Mouse (Mus musculus) heart, postnatal 0 days (tissue): Measurements from ENCODE around the gene Vwa8. TPM values are rescaled to one million over a fixed set of nuclear protein-coding genes. Genes with fewer than 3 reads are reported as not detected.

Experiments
- ATAC-seq: fragments of 200-750 bp; cut with Nextera tagmentation; 2 replicates; pipeline ENCODE4 v1.8.0; 2017; ENCODE audit warnings: low read depth, moderate number of reproducible peaks, moderate library complexity; ENCODE audit not compliant: insufficient read depth
- DNase-seq: peaks from one replicate; pipeline ENCODE4 v3.0.0-alpha.2; 2016; ENCODE audit warnings: low spot score
- H3K27ac ChIP-seq: fragments of 300-500 bp; sonication (generic); 2 replicates; pipeline ENCODE4 v1.5.1; 2014; ENCODE audit warnings: low read depth, mild to moderate bottlenecking
- H3K27me3 ChIP-seq: fragments of 300-500 bp; sonication (generic); 2 replicates; pipeline ENCODE4 v1.6.1; 2014; ENCODE audit warnings: low read length, mixed read lengths; ENCODE audit not compliant: control insufficient read depth, insufficient read depth
- H3K36me3 ChIP-seq: fragments of 300-500 bp; sonication (generic); replicated peaks from 2 replicates; pipeline ENCODE4 v1.6.1; 2014; ENCODE audit warnings: low read length, mixed read lengths; ENCODE audit not compliant: control insufficient read depth, insufficient read depth
- H3K4me1 ChIP-seq: fragments of 300-500 bp; sonication (generic); 2 replicates; pipeline ENCODE4 v1.6.1; 2014; ENCODE audit warnings: antibody characterized with exemption; ENCODE audit not compliant: control insufficient read depth, insufficient read depth
- H3K4me2 ChIP-seq: fragments of 300-500 bp; sonication (generic); 2 replicates; pipeline ENCODE4 v1.6.1; 2014; ENCODE audit warnings: low read depth, mild to moderate bottlenecking, low read length, moderate library complexity
- H3K4me3 ChIP-seq: fragments of 300-500 bp; sonication (generic); 2 replicates; pipeline ENCODE4 v1.5.1; 2014; ENCODE audit warnings: low read depth, low read length
- H3K9ac ChIP-seq: fragments of 300-500 bp; sonication (generic); replicated peaks from 2 replicates; pipeline ENCODE4 v1.6.1; 2014; ENCODE audit warnings: low read depth, low read length, mixed read lengths
- H3K9me3 ChIP-seq: fragments of 300-500 bp; sonication (generic); replicated peaks from 2 replicates; pipeline ENCODE4 v1.6.1; 2016; ENCODE audit warnings: low read length; ENCODE audit not compliant: control insufficient read depth
- CTCF ChIP-seq: IDR thresholded peaks from 2 replicates; pipeline ENCODE4 v1.5.1; 2016; ENCODE audit warnings: antibody characterized with exemption, control low read depth, low read depth
- EP300 ChIP-seq: IDR thresholded peaks from 2 replicates; pipeline ENCODE4 v1.6.1; 2016; ENCODE audit warnings: antibody characterized with exemption, low read depth
- WGBS: fragments of 180-500 bp; shearing (Covaris S2); extraction: QIAGEN DNeasy Blood & Tissue Kit; methylation state at CpG from one replicate; pipeline ENCODE4 v1.1.7; 2014; 5-methylcytosine and 5-hydroxymethylcytosine counted together
- polyA plus RNA-seq: library from polyadenylated mRNA; unstranded; fragments of >200 nt; fragmentation: Nextera tagmentation; extraction: Ambion mirVana; gene quantifications from 2 replicates; pipeline ENCODE4 v1.2.1, GENCODE M21; 2015
- total RNA-seq: library from RNA; depleted of rRNA; stranded (reverse); fragments of >200 nt; gene quantifications from 2 replicates; pipeline ENCODE4 v1.2.3, GENCODE M21; 2014; ENCODE audit warnings: low replicate concordance

Vwa8 gene
- total and polyA plus RNA-seq, 2 experiments from 2014 or later: 36.2 to 78.8 TPM

GRCm38 (mm10) chr14:79151711-79152110, 302.9 kb downstream of the Vwa8 start:
- Histone ChIP-seq H3K27me3 (no peaks in the 10 kb centered on the region), H3K4me1 (peaks cover 10% of the 10 kb centered on the region), H3K36me3 (no peaks in the 10 kb centered on the region), H3K9ac (no peak overlapping the region), H3K4me2 (no peak overlapping the region), H3K4me3 (no peak overlapping the region), H3K27ac (no peak overlapping the region), H3K9me3 (no peaks in the 10 kb centered on the region)
- 49% methylated on average over 7 of the region's 7 CpGs for WGBS
- ATAC-seq (0 out of 2 replicates have a peak, but pooled peaks have one; percentile 36), DNase-seq (no peak)
- no peak for TF ChIP-seq CTCF

DNA sequence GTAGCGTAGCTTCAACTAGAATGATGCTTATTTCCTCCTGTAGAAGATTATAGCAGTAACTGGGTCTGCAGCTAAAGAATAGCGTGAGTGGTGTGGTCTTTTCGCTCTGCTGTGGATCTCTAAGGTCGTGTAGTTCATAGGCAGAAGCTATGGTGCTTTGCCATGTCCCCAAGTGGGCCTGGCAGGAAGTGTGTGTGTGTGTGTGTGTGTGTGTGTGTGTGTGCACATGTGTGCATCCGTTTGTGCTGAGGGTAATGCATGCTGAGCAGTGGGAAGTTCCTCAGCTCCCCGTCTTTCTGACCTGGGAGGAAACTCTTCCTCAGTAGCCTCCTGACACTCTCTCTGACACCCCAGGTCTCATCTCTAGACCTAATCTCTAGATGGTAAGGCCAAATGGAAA, 305.0 kb downstream of the Vwa8 start:
- Histone ChIP-seq H3K4me1 (peaks cover 15% of the 10 kb centered on the region), H3K27ac (no peak overlapping the region), H3K4me2 (no peak overlapping the region), H3K4me3 (no peak overlapping the region), H3K27me3 (no peaks in the 10 kb centered on the region), H3K9ac (no peak overlapping the region), H3K36me3 (no peaks in the 10 kb centered on the region), H3K9me3 (no peaks in the 10 kb centered on the region)
- DNase-seq: no peak
- WGBS: 77% methylated on average over 6 of the region's 6 CpGs
- no peak for ATAC-seq
- TF ChIP-seq CTCF (no peak), EP300 (no peak)

GRCm38 (mm10) chr14:79154961-79155360, 306.1 kb downstream of the Vwa8 start:
- Histone ChIP-seq H3K27ac (no peak overlapping the region), H3K9me3 (no peaks in the 10 kb centered on the region), H3K4me1 (peaks cover 15% of the 10 kb centered on the region), H3K9ac (no peak overlapping the region), H3K4me3 (no peak overlapping the region), H3K27me3 (no peaks in the 10 kb centered on the region), H3K4me2 (no peak overlapping the region), H3K36me3 (0 out of 2 replicates have a peak, but pooled peaks cover under 1% of the 10 kb centered on the region)
- ATAC-seq: no peak
- TF ChIP-seq EP300: no peak
- no peak for TF ChIP-seq CTCF
- no peak for DNase-seq
- WGBS: 66% methylated on average over 11 of the region's 11 CpGs

- no peaks in the 10 kb centered on the region for H3K27me3 ChIP-seq
- peaks cover 18% of the 10 kb centered on the region; the same call in 1 of the 2 replicates for H3K36me3 ChIP-seq
- H3K4me3 ChIP-seq: no peak overlapping the region
- H3K9ac ChIP-seq: no peak overlapping the region
- H3K27ac ChIP-seq: peak overlapping the region; percentile 41
- peaks cover 14% of the 10 kb centered on the region for H3K4me1 ChIP-seq
- DNase-seq (no peak), ATAC-seq (peak; percentile 2; the same call in 1 of the 2 replicates)
- TF ChIP-seq EP300: no peak
- no peak for TF ChIP-seq CTCF
- WGBS: 58% methylated on average over 10 of the region's 10 CpGs
- H3K9me3 ChIP-seq: no peaks in the 10 kb centered on the region
- H3K4me2 ChIP-seq: no peak overlapping the region
These were observed 307.9 kb downstream of the Vwa8 start for GRCm38 (mm10) chr14:79156526-79157411.

- Histone ChIP-seq H3K4me3 (no peak overlapping the region), H3K4me1 (peaks cover 13% of the 10 kb centered on the region), H3K9me3 (no peaks in the 10 kb centered on the region), H3K4me2 (no peak overlapping the region), H3K27ac (peak overlapping the region; percentile 65), H3K27me3 (no peaks in the 10 kb centered on the region), H3K36me3 (peaks cover 22% of the 10 kb centered on the region; the same call in 1 of the 2 replicates), H3K9ac (no peak overlapping the region)
- peak; percentile 33 for DNase-seq
- TF ChIP-seq EP300 (peak; percentile 26; the same call in 1 of the 2 replicates), CTCF (no peak)
- WGBS: 10% methylated on average over 16 of the region's 17 CpGs
- peak; percentile 82 for ATAC-seq
These were observed 308.8 kb downstream of the Vwa8 start for GRCm38 (mm10) chr14:79157451-79158218.
